Mouse (Mus musculus): ENCODE data around the gene Sgip1. TPM values are rescaled to one million over a fixed set of nuclear protein-coding genes. Genes with fewer than 3 reads are reported as not detected.
A peak's percentile ranks its signal among the peaks of the same experiment; 100 is the strongest.

Sgip1 gene
- polyA plus RNA-seq, 1 experiment = 0.63 TPM

GRCm38 (mm10) chr4:102988526-102988925, 247.4 kb downstream of the Sgip1 start:
- Histone ChIP-seq H3K4me3 (ENCODE audit: control insufficient read depth, insufficient read depth, low read length) (peak overlapping the region; percentile 7), H3K4me1 (replicated peaks; ENCODE audit: control insufficient read depth, insufficient read depth, low read length) (peaks cover 31% of the 10 kb centered on the region), H3K27me3 (ENCODE audit: control insufficient read depth, insufficient read depth, low read length) (no peaks in the 10 kb centered on the region), H3K27ac (ENCODE audit: control insufficient read depth, insufficient read depth, low read length) (peak overlapping the region; percentile 100), H3K36me3 (ENCODE audit: control insufficient read depth, insufficient read depth, low read length) (no peaks in the 10 kb centered on the region)
- TF ChIP-seq POLR2A (IDR thresholded peaks at IDR 0.05; ENCODE audit: control insufficient read depth, extremely low read depth, insufficient read depth, low read length, poor library complexity) = no peak
- no peak for TF ChIP-seq CTCF (IDR thresholded peaks at IDR 0.05; ENCODE audit: borderline replicate concordance, control insufficient read depth, extremely low read depth, insufficient read depth, low read length, poor library complexity)
- peak; percentile 56 for DNase-seq
- WGBS = 63% methylated on average over 6 of the region's 6 CpGs

DNA sequence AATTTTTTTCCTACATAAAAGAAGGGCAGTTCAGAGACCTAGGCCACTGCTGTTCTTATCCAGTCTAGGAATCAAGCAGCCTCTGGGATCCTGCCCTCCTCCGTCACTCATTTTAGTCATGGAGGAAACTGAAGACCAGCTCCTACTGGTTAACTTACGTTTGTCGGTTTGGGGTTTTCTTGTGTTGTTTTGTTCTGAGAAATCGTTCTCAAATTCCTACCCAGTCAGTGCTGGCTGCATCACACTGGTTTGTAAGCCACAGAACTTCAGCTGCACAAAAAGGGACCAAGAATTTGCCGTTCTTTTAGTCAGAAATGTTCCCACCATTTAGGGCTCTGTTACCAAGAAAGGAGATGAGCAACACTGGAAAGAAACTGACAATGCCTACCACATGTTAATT, 248.3 kb downstream of the Sgip1 start:
- H3K36me3 ChIP-seq (ENCODE audit: control insufficient read depth, insufficient read depth, low read length) = no peaks in the 10 kb centered on the region
- WGBS = 9% methylated on average over 5 of the region's 5 CpGs
- peak; percentile 51 for DNase-seq
- no peaks in the 10 kb centered on the region for H3K27me3 ChIP-seq (ENCODE audit: control insufficient read depth, insufficient read depth, low read length)
- H3K4me1 ChIP-seq (replicated peaks; ENCODE audit: control insufficient read depth, insufficient read depth, low read length) = peaks cover 29% of the 10 kb centered on the region
- peak overlapping the region; percentile 100 for H3K27ac ChIP-seq (ENCODE audit: control insufficient read depth, insufficient read depth, low read length)
- TF ChIP-seq CTCF (IDR thresholded peaks at IDR 0.05; ENCODE audit: borderline replicate concordance, control insufficient read depth, extremely low read depth, insufficient read depth, low read length, poor library complexity) = no peak
- no peak for TF ChIP-seq POLR2A (IDR thresholded peaks at IDR 0.05; ENCODE audit: control insufficient read depth, extremely low read depth, insufficient read depth, low read length, poor library complexity)
- H3K4me3 ChIP-seq (ENCODE audit: control insufficient read depth, insufficient read depth, low read length) = no peak overlapping the region

GRCm38 (mm10) chr4:102990016-102990415, 248.9 kb downstream of the Sgip1 start:
- Histone ChIP-seq H3K27ac (ENCODE audit: control insufficient read depth, insufficient read depth, low read length) (peak overlapping the region; percentile 100), H3K27me3 (ENCODE audit: control insufficient read depth, insufficient read depth, low read length) (no peaks in the 10 kb centered on the region), H3K4me1 (replicated peaks; ENCODE audit: control insufficient read depth, insufficient read depth, low read length) (peaks cover 31% of the 10 kb centered on the region), H3K36me3 (ENCODE audit: control insufficient read depth, insufficient read depth, low read length) (no peaks in the 10 kb centered on the region), H3K4me3 (ENCODE audit: control insufficient read depth, insufficient read depth, low read length) (no peak overlapping the region)
- TF ChIP-seq CTCF (IDR thresholded peaks at IDR 0.05; ENCODE audit: borderline replicate concordance, control insufficient read depth, extremely low read depth, insufficient read depth, low read length, poor library complexity) (no peak), POLR2A (IDR thresholded peaks at IDR 0.05; ENCODE audit: control insufficient read depth, extremely low read depth, insufficient read depth, low read length, poor library complexity) (no peak)
- peak; percentile 47 for DNase-seq
- WGBS = 42% methylated on average over 4 of the region's 4 CpGs

DNA sequence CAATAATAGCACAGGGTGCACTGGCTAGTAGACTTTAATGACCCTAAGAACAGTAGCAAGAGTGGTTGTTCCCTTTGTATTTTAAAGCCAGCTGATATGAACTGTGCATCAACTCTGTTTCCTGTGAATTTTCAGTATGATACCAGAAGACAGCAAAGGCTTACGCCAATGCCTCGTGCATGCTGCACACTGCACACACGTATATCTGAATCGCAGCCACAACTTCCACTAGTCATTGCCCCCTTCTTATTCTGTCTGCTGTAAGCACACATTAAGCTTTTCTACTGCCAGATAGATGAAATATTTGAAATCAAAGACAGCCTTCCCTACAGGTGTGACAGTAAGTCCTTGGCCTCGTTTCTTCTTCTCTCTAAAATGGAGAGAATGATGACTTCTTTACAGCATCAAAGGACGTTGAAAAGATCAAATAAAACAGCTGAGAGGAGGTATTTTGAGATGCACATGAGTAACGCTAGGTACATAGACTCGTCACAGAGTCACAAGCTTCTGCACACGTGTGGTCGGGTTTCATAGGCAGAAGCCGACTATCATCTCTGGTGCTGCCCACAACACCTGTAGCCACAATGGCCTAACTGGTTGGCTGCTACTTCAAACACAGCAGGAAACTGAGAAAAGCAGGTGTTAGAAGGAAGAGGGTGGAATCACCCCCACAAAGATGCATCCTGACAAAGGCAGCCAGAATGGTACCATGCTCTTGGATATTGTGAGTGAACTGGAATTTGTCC, 249.7 kb downstream of the Sgip1 start:
- peaks cover 36% of the 10 kb centered on the region for H3K4me1 ChIP-seq (replicated peaks; ENCODE audit: control insufficient read depth, insufficient read depth, low read length)
- H3K36me3 ChIP-seq (ENCODE audit: control insufficient read depth, insufficient read depth, low read length) = no peaks in the 10 kb centered on the region
- 5% methylated on average over 11 of the region's 11 CpGs for WGBS
- TF ChIP-seq CTCF (IDR thresholded peaks at IDR 0.05; ENCODE audit: borderline replicate concordance, control insufficient read depth, extremely low read depth, insufficient read depth, low read length, poor library complexity) (no peak), POLR2A (IDR thresholded peaks at IDR 0.05; ENCODE audit: control insufficient read depth, extremely low read depth, insufficient read depth, low read length, poor library complexity) (no peak)
- peak; percentile 79 for DNase-seq
- H3K27me3 ChIP-seq (ENCODE audit: control insufficient read depth, insufficient read depth, low read length) = no peaks in the 10 kb centered on the region
- no peak overlapping the region for H3K4me3 ChIP-seq (ENCODE audit: control insufficient read depth, insufficient read depth, low read length)
- H3K27ac ChIP-seq (ENCODE audit: control insufficient read depth, insufficient read depth, low read length) = peak overlapping the region; percentile 100

DNA sequence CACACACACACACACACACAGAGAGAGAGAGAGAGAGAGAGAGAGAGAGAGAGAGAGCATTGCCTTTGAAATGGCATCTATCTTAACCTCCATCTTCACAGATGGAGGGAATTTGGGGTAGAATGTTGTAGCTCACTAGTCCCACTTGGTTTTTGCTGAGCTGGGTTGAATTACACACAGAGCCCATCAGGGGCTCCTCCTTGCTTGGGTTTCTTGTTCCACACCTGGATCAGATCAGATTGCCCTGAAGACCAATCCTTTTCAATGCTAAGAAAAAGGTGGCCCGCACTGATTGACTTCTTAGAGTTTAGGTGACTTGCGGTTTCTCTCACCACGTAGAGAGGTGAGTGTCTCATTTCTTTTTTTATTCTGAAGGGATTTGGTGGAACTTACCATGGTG, 250.6 kb downstream of the Sgip1 start:
- WGBS = 33% methylated on average over 3 of the region's 3 CpGs
- no peaks in the 10 kb centered on the region for H3K36me3 ChIP-seq (ENCODE audit: control insufficient read depth, insufficient read depth, low read length)
- H3K27ac ChIP-seq (ENCODE audit: control insufficient read depth, insufficient read depth, low read length) = peak overlapping the region; percentile 98
- peak; percentile 48 for DNase-seq
- peaks cover 44% of the 10 kb centered on the region for H3K4me1 ChIP-seq (replicated peaks; ENCODE audit: control insufficient read depth, insufficient read depth, low read length)
- TF ChIP-seq CTCF (IDR thresholded peaks at IDR 0.05; ENCODE audit: borderline replicate concordance, control insufficient read depth, extremely low read depth, insufficient read depth, low read length, poor library complexity) (no peak), POLR2A (IDR thresholded peaks at IDR 0.05; ENCODE audit: control insufficient read depth, extremely low read depth, insufficient read depth, low read length, poor library complexity) (no peak)
- H3K27me3 ChIP-seq (ENCODE audit: control insufficient read depth, insufficient read depth, low read length) = no peaks in the 10 kb centered on the region
- no peak overlapping the region for H3K4me3 ChIP-seq (ENCODE audit: control insufficient read depth, insufficient read depth, low read length)

GRCm38 (mm10) chr4:103004681-103005080, 263.6 kb downstream of the Sgip1 start:
- TF ChIP-seq POLR2A (IDR thresholded peaks at IDR 0.05; ENCODE audit: control insufficient read depth, extremely low read depth, insufficient read depth, low read length, poor library complexity) (no peak), CTCF (IDR thresholded peaks at IDR 0.05; ENCODE audit: borderline replicate concordance, control insufficient read depth, extremely low read depth, insufficient read depth, low read length, poor library complexity) (no peak)
- Histone ChIP-seq H3K27me3 (ENCODE audit: control insufficient read depth, insufficient read depth, low read length) (no peaks in the 10 kb centered on the region), H3K27ac (ENCODE audit: control insufficient read depth, insufficient read depth, low read length) (no peak overlapping the region), H3K4me3 (ENCODE audit: control insufficient read depth, insufficient read depth, low read length) (no peak overlapping the region), H3K36me3 (ENCODE audit: control insufficient read depth, insufficient read depth, low read length) (peaks cover 11% of the 10 kb centered on the region; the same call in 1 of the 2 replicates), H3K4me1 (replicated peaks; ENCODE audit: control insufficient read depth, insufficient read depth, low read length) (peaks cover 25% of the 10 kb centered on the region)
- no peak for DNase-seq
- 94% methylated on average over 4 of the region's 4 CpGs for WGBS
